Mouse (Mus musculus): ENCODE data around the gene Plpp2. TPM values are rescaled to one million over a fixed set of nuclear protein-coding genes. Genes with fewer than 3 reads are reported as not detected.

Plpp2 gene
- polyA plus RNA-seq, 1 experiment from 2014 or later, result 61.4 TPM

DNA sequence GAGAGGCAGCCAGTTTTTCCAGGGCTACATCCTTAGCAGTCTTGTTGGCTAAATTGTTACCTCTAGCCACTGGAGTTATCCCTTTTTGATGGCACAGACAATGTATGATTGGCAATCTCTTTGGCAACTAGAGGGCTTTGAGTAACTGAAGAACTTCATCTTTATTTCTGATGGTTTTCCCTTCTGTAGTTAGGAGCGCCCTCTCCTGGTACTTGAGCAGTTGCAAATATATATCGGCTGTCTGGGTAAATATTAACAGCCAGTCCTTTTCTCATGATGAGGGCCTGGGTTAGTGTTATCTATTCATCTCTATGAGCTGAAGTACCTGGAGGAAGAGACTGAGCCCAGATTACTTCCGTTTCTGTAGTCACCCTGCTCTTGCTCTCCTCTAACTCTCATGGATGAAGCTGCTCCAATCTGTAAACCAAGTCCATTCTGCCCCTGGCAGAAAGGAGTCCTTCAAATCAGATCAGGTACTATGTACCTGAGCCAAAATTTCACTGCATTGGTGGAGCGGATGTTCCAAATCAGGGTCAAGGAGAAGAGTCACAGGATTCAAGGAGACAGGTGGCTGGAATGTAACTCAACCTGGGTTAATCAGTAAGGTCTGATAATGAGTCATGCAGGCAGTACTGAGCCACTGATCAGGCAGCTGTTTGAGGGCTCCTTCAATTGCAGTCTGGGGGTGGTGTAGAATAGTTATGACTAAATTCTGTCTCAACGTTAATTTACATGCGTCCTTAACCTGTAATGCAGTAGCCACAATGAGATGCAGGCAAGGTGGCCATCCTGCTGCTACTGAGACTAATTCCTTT is 30.6 kb downstream of the Plpp2 start:
- Histone ChIP-seq H3K27me3 (ENCODE audit: control insufficient read depth, insufficient read depth, low read length) (no peaks in the 10 kb centered on the region), H3K36me3 (ENCODE audit: control insufficient read depth, insufficient read depth, low read length) (no peaks in the 10 kb centered on the region), H3K4me2 (replicated peaks; ENCODE audit: low read depth, low read length) (no peak overlapping the region), H3K9ac (replicated peaks; ENCODE audit: low read depth, low read length) (no peak overlapping the region), H3K9me3 (ENCODE audit: control insufficient read depth, low read depth, low read length) (no peaks in the 10 kb centered on the region), H3K4me3 (ENCODE audit: low read depth, low read length) (no peak overlapping the region), H3K27ac (ENCODE audit: low read length) (no peak overlapping the region), H3K4me1 (ENCODE audit: control insufficient read depth, insufficient read depth, low read length) (no peaks in the 10 kb centered on the region)
- no peak for ATAC-seq (ENCODE audit: insufficient number of reproducible peaks, insufficient read depth, low FRiP score, low read depth)
- WGBS, result 64% methylated on average over 6 of the region's 6 CpGs

GRCm38 (mm10) chr10:79496701-79497288 is 36.8 kb downstream of the Plpp2 start:
- Histone ChIP-seq H3K27me3 (ENCODE audit: control insufficient read depth, insufficient read depth, low read length) (no peaks in the 10 kb centered on the region), H3K36me3 (ENCODE audit: control insufficient read depth, insufficient read depth, low read length) (no peaks in the 10 kb centered on the region), H3K4me1 (ENCODE audit: control insufficient read depth, insufficient read depth, low read length) (no peaks in the 10 kb centered on the region), H3K9ac (replicated peaks; ENCODE audit: low read depth, low read length) (no peak overlapping the region), H3K9me3 (ENCODE audit: control insufficient read depth, low read depth, low read length) (no peaks in the 10 kb centered on the region), H3K4me3 (ENCODE audit: low read depth, low read length) (no peak overlapping the region), H3K4me2 (replicated peaks; ENCODE audit: low read depth, low read length) (no peak overlapping the region), H3K27ac (ENCODE audit: low read length) (no peak overlapping the region)
- no peak for ATAC-seq (ENCODE audit: insufficient number of reproducible peaks, insufficient read depth, low FRiP score, low read depth)
- 37% methylated on average over 2 of the region's 2 CpGs for WGBS

- H3K27ac ChIP-seq (ENCODE audit: low read length), result no peak overlapping the region
- H3K4me2 ChIP-seq (replicated peaks; ENCODE audit: low read depth, low read length), result no peak overlapping the region
- H3K9me3 ChIP-seq (ENCODE audit: control insufficient read depth, low read depth, low read length), result no peaks in the 10 kb centered on the region
- no peak overlapping the region for H3K9ac ChIP-seq (replicated peaks; ENCODE audit: low read depth, low read length)
- no peaks in the 10 kb centered on the region for H3K27me3 ChIP-seq (ENCODE audit: control insufficient read depth, insufficient read depth, low read length)
- no peak overlapping the region for H3K4me3 ChIP-seq (ENCODE audit: low read depth, low read length)
- ATAC-seq (ENCODE audit: insufficient number of reproducible peaks, insufficient read depth, low FRiP score, low read depth), result no peak
- H3K36me3 ChIP-seq (ENCODE audit: control insufficient read depth, insufficient read depth, low read length), result no peaks in the 10 kb centered on the region
- 66% methylated on average over 3 of the region's 3 CpGs for WGBS
- no peaks in the 10 kb centered on the region for H3K4me1 ChIP-seq (ENCODE audit: control insufficient read depth, insufficient read depth, low read length)
Measured at GRCm38 (mm10) chr10:79495886-79496285, 37.7 kb downstream of the Plpp2 start.

Small RNA genes lying within 50 kb of the gene (microRNA-seq; reads per million reads assigned to microRNA genes)
- 1.0 reads per million for gene Mir6909

Other genes starting within 250 kb of the Plpp2 start
- not detected in 2 replicates for gene Vmn2r82, start 177.3 kb downstream of the Plpp2 start, polyA plus RNA-seq (2014; fragmentation: Nextera tagmentation; extraction: Ambion mirVana)
- gene Vmn2r83, start 65.1 kb downstream of the Plpp2 start, polyA plus RNA-seq (2014; fragmentation: Nextera tagmentation; extraction: Ambion mirVana), result not detected in 2 replicates
- gene Mier2, start 21.4 kb upstream of the Plpp2 start, polyA plus RNA-seq (2014; fragmentation: Nextera tagmentation; extraction: Ambion mirVana), result 49.0 and 55.2 TPM in 2 replicates
- gene Theg, start 53.5 kb upstream of the Plpp2 start, polyA plus RNA-seq (2014; fragmentation: Nextera tagmentation; extraction: Ambion mirVana), result not detected in 2 replicates
- 0.04 and 0.13 TPM in 2 replicates for gene C2cd4c, start 80.2 kb upstream of the Plpp2 start, polyA plus RNA-seq (2014; fragmentation: Nextera tagmentation; extraction: Ambion mirVana)
- gene Shc2, start 104.1 kb upstream of the Plpp2 start, polyA plus RNA-seq (2014; fragmentation: Nextera tagmentation; extraction: Ambion mirVana), result 7.1 and 7.7 TPM in 2 replicates
- 0.20 TPM in 1 of 2 replicates, not detected in the other for gene Odf3l2, start 111.9 kb upstream of the Plpp2 start, polyA plus RNA-seq (2014; fragmentation: Nextera tagmentation; extraction: Ambion mirVana)
- 29.7 and 30.0 TPM in 2 replicates for gene Madcam1, start 130.8 kb upstream of the Plpp2 start, polyA plus RNA-seq (2014; fragmentation: Nextera tagmentation; extraction: Ambion mirVana)
- 64.5 and 64.8 TPM in 2 replicates for gene Tpgs1, start 135.6 kb upstream of the Plpp2 start, polyA plus RNA-seq (2014; fragmentation: Nextera tagmentation; extraction: Ambion mirVana)
- gene Cdc34, start 148.4 kb upstream of the Plpp2 start, polyA plus RNA-seq (2014; fragmentation: Nextera tagmentation; extraction: Ambion mirVana), result 88.7 and 93.6 TPM in 2 replicates
- 1.0 and 1.6 TPM in 2 replicates for gene Gzmm, start 155.2 kb upstream of the Plpp2 start, polyA plus RNA-seq (2014; fragmentation: Nextera tagmentation; extraction: Ambion mirVana)
- 871 and 937 TPM in 2 replicates for gene Bsg, start 170.7 kb upstream of the Plpp2 start, polyA plus RNA-seq (2014; fragmentation: Nextera tagmentation; extraction: Ambion mirVana)
- 0.10 and 0.25 TPM in 2 replicates for gene Hcn2, start 182.8 kb upstream of the Plpp2 start, polyA plus RNA-seq (2014; fragmentation: Nextera tagmentation; extraction: Ambion mirVana)
- 26.3 and 31.8 TPM in 2 replicates for gene Polrmt, start 212.8 kb upstream of the Plpp2 start, polyA plus RNA-seq (2014; fragmentation: Nextera tagmentation; extraction: Ambion mirVana)
- gene Fgf22, start 221.3 kb upstream of the Plpp2 start, polyA plus RNA-seq (2014; fragmentation: Nextera tagmentation; extraction: Ambion mirVana), result 0.29 and 0.39 TPM in 2 replicates
- gene Rnf126, start 233.2 kb upstream of the Plpp2 start, polyA plus RNA-seq (2014; fragmentation: Nextera tagmentation; extraction: Ambion mirVana), result 72.1 and 77.3 TPM in 2 replicates
- gene Fstl3, start 243.5 kb upstream of the Plpp2 start, polyA plus RNA-seq (2014; fragmentation: Nextera tagmentation; extraction: Ambion mirVana), result 8.7 and 9.0 TPM in 2 replicates

All from stomach, embryonic 14.5 days (tissue).